Mouse (Mus musculus) thymus, postnatal 0 days (tissue): ENCODE data around the gene Slc16a12. TPM values are rescaled to one million over a fixed set of nuclear protein-coding genes. Genes with fewer than 3 reads are reported as not detected.

Experiments
- DNase-seq: peaks from one replicate; pipeline ENCODE4 v3.0.0-alpha.2; 2015; ENCODE audit warnings: low spot score
- polyA plus RNA-seq: library from polyadenylated mRNA; unstranded; fragments of >200 nt; fragmentation: Nextera tagmentation; extraction: Ambion mirVana; gene quantifications from 2 replicates; pipeline ENCODE4 v1.2.1, GENCODE M21; 2015

Gene Slc16a12
- polyA plus RNA-seq, 1 experiment from 2014 or later: 0.23 TPM

DNA sequence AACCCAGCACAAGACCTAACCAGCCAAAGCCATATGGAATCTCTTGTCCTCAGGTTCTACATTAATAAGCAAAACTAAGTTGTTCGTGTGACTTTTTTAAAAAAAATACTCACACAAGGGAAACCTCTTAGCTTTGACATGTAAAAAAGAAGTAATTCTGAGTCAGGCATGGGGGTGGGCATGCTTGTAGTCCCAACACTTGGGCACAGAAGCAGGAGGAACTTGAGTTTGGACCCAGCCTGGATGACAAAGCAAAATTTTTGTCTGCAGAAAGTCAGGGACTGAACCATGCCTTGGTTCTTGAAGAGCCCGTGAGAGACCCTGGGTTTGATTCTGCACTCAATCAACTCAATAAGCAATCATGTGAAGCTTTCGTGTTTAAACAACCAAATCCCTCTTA is 17.6 kb downstream of the Slc16a12 start:
- no peak for DNase-seq

DNA sequence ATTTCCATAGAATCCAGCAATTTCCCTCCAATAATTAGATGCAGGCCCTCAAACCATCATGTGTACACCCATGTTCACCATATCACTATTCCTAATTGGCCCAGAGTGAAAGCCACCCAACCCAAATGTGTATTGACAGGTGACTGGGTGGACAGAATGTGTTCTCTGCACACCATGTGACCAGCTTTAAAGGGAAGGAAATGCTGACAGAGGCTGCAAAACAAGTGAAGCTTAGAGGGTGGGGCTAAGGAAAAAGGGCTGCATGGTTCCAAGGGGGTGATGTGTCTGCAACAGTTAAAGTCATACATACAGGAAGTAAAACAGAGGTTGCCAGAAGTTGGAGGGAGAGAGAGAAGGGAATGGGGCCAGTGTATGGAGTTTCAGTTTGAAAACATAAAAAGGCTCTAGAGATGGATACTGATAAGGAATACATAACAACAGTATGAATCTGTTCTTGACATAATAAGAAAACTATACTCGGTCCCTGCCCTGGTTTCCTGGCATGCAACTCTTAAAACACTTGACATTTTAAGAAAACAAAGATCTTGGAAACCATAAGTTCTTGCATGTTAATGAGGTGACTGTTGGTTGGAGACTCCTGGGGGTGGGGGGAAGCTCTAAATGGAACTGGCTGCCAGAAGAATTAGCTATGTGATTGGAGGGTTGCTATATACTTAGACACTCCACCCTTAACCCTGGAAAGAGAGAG is 20.7 kb downstream of the Slc16a12 start:
- peak; percentile 38 for DNase-seq

DNA sequence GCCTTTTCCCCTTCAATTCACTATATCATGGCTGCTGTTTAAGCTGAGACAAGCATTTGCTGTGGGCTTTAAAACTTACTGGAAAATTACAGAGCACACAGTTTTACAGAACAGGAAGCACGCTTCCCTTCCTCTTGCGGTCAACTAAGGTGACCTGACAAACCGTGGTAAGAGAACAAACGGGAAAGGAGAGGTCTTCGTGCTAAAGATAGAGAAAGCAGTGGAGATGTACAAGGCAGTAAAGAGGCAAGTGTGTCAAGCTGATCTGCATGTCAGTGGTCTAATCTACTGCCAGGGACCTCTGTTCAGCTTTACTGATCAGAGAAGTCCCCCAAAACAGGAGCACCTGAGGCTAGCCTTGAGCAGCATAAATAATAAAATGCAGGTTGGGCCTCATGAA is 21.7 kb downstream of the Slc16a12 start:
- DNase-seq: peak; percentile 44

DNA sequence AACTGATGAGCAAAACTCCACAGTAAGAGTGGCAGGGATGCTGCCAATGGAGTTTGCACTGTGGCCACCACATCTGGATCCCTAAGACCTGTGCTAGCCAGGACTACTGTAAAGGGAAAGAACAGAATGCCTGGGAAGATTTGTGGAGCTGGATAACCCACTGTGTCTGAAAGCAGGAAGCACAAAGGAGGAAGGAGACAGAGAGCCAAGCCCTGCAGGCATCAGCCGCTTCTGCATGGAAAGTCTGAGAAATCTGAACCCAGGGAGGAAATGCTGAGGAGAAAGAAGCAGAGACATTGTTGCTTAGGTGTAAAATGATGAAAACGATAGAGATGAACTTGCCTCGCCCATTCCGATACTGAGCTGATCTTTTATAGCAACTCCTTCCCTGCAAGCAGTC is 22.5 kb downstream of the Slc16a12 start:
- no peak for DNase-seq

DNA sequence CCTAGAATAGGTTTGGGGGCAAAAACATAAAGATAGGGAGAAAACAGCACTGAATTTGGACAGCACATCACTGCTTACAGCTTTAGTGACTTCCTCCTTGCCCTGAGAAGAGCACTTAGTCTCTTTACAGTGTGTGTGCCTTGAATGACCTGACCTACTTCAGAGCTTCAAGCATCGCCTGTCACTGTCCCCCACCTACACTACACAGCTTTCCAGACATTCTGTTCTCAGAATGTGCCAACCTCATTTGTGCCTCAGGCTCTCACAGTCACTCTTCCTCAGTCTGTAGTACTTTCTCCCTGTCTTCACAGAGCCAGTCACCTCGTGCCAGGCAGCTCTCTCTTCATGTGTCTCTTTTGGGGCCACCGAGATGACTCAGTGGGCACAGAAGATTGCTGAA is 24.5 kb downstream of the Slc16a12 start:
- DNase-seq: no peak

DNA sequence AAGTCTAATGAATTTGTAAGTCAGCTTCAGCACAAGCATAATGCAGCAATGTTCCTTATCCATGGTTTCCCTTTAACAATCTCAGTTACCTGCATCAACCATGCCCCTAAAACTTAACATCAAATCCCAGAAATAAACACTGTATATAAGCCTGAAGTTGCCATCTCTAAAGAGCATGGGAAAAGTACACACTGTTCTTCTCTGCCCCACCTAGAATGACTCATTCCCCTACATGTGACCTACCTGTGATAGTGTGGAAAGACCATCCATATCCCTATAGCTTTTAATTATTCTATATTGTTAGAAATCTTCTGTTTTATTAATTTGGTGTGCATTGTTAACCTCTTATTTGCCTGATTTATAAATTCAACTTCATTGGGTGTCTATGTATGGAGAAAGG is 27.0 kb downstream of the Slc16a12 start:
- no peak for DNase-seq

DNA sequence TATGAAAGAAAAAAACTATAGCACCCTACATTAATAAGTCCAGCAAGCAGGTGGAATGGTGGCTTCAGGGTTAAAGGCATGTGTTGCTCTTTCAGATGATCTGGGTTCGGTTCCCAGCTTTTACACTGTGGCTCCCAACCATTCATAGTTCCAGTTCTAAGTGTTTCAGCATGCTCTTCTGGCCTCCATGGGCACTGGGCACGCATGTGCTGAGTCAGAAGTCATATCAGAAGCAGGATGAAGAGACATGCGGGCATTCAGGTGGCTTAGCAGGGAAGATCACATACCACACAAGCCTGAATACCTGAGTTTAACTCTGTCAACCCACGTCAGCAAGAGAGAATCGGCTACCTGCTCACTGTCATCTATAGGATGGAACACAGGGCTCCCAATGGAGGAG is 28.1 kb downstream of the Slc16a12 start:
- DNase-seq: no peak

DNA sequence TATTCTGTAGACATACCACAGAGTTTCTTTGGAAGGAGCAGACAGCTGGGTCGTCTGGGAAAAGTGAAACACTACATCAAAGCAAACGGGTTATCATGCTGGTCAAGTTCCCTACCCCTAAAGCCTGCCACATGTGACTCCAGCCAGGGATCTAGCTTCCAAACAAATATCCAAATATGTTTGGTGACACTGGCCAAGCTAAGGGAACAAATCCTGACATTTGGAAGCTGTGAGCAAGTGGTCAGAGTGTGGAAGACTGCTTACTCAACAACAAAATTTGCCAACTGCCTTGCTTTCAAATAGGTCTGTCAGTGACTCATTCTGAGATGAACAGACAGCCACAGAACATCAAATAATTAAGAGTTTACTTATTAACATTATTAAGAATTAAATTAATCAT is 28.6 kb downstream of the Slc16a12 start:
- DNase-seq: no peak

DNA sequence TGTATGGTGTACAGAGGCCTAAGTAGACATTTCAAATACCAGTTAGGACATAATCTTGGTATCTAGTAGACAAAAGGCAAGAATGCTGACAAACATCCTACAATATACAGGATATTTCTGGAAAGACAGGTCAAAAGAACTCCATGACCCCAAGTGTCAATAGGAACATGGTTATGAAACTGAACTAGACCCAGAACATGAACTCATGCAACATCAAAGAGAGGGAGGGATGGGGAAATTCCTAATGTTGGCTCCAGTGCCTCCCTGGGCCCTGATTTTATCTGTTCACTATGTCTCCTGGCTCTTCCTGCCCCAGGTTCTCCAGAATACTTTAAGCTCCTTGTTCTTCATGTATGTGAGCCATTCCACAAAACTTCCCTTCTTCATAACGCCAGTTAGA is 31.2 kb downstream of the Slc16a12 start:
- DNase-seq: no peak

DNA sequence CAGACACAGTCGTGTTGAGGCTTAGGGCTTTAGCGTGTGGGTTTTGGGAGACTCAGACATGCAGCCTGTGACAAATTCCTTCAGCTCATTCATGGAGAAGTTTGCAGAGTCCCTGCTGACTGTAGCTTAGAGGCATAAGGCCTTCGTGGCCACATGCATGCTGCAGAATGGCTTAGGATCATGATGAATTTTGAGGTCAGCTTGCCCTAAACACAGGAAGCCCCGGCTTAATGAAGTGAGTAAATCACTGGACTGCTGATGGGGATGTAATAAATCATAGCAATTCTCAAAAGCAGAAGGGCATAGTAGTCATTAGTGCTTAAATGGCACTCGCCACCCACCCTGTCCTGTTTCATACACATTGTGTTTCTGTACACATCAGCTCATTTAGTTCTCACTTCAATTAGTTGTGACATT is 32.8 kb downstream of the Slc16a12 start:
- DNase-seq: no peak

DNA sequence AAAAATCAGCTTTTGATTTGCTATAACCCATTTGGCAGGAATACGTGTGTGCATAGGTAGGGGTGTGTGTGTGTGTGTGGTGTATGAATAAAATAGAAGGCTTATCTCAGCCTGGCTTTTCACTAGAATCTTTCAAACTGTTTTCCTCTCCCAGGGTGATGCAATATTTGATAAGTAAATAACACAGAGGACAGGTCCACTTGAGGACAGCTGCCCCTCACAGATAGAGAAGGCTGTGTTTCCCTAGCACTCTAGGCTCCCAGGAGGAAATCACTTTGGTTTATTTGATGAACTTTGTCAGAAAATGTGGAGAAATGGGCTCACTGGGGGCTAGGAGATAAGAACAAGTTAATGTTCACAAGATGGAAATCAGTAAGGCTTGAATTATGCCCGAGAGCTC is 35.0 kb downstream of the Slc16a12 start:
- no peak for DNase-seq

DNA sequence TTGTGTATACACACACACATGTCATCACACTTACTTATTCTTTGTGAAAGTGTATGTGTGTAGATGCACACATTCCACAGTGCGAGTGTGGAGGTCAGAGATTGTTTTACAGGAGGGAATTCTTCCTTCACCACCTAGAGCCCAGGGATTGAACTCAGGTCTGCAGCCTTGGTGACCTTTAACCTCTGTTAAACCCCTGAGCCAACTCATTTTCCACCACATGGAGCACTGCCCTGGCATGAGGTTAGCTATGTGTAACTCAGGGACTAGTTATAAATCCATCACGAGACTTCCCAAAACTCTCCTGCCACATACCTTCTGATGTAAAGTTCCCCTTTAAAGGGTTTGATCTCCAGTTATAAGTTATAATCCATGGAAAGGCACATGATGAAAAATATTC is 38.9 kb downstream of the Slc16a12 start:
- no peak for DNase-seq

DNA sequence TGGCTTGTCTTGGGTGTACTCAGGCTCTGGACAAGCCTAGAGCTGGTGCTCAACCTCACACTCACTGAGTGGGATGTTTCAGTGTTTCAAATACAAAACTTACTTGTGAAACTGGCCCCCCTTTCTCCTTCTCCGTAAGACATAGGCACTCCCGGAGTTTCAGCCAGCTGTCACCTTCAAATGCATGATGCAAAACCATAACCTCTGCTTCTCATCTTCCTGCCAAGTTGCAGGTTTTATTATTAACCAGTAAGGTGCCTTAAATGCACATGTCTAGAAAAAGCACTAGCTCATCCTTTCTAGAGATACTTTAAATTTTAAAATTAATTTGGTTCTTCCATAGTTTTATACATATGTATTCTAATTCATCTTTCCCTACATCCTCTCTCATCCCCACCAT is 39.5 kb downstream of the Slc16a12 start:
- no peak for DNase-seq

DNA sequence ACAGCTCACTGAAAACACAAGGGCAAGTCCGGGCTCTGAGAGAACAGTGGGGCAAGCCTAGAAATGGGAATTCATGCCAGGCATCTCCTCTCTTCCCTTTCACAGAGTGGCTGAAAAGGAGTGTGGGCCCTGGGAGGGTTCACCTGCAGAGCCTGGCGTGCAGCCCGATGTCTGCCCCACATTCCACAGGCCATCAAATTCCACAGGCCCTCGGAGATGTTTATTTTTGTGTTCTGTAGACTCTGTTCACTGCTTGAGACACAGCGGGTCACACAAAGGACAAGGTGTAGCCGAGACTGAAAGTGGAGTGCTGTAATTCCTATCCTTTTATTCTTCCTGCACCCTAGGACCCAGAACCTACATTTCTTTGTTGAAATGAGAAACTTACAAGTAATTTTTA is 40.8 kb downstream of the Slc16a12 start:
- no peak for DNase-seq

DNA sequence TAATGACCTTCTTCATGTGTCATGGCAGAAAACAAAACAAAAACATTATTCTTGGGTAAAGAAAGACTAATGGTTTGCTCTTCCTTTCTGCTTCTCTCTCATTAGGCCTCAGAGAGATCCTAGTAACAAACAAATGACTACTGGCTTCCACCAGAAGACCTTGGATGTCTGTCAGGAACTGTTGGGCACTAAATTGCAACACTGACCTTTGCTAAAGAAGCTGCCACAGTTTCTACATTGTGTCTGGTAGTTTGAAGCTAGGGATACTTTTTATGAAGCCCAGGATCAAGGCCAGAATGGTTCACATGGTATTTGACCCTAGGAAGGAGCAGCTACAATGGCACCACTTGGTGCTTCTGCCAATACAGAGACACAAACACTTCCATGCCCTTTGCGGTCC is 41.9 kb downstream of the Slc16a12 start:
- no peak for DNase-seq

DNA sequence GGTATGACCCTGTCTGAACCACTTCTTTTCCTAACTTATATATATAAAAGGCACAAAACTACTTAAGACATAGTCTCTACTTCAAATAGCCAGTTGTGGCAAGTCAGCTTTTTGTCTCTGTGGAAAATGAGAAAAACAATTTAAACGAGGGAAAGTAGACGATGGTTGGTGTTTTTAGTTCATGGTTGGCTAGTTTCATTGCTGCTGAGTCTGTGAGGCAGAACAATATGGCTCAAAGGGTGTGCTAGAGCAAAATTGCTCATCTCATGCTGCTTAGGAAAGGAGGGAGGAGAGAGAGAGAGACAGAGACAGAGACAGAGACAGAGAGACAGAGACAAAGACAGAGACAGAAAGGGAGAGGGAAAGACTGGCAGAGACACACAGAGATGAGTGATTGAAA is 47.8 kb downstream of the Slc16a12 start:
- DNase-seq: no peak

DNA sequence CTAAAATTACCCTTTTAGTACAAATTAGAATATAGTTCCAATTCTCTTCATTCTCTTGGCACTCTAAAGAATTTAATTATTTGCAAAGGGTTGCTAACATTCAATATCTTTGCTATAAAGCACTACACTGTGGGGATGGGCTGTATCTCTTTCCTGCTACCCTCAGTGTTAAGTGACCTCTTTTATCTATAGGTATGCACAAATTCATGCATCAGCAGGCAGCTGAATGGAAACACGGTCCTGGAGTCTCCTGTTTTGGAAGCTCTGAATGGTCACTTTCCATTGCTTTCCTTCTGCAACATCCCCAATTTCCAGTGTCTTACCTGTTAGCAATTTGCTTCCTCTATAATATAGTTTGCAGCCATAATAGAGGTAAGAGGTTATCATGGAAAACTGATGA is 48.2 kb downstream of the Slc16a12 start:
- DNase-seq: no peak

DNA sequence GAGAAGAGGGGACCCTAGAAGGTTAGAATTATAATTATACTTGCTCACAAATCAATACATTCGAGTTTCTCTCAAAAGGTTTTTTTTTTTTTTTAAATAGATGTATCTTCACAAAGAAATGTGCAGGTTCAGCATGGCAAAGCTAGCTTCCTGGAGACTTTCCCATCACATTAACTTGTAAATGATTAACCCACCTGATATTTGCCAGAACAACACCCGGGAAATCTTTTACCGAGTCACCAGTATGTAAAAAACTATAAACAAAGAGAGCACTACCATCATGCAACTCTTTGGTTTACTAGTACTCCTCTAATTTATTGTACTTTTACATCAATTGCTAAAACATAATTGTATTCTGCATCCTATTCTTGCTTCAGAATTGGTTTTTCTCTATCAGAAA is 48.7 kb downstream of the Slc16a12 start:
- DNase-seq: no peak

DNA sequence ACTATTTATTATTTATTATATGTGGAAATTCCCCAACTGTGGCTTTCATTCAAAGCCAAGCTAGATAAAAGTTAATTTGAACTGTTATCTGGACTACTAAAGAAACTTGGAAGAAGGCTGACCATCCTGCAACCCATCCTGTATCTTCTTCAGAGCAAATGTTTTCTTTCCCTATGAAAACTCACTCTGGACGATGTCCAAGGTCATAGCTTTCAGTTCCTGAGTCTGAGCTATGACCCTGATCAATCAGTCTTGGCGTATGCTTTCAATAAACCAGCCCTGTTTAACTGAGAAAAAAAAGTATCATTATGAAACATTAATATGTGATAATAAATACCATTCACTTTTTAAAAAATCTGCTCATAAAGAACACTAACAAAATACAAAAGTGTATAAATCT is 49.6 kb downstream of the Slc16a12 start:
- DNase-seq: no peak

DNA sequence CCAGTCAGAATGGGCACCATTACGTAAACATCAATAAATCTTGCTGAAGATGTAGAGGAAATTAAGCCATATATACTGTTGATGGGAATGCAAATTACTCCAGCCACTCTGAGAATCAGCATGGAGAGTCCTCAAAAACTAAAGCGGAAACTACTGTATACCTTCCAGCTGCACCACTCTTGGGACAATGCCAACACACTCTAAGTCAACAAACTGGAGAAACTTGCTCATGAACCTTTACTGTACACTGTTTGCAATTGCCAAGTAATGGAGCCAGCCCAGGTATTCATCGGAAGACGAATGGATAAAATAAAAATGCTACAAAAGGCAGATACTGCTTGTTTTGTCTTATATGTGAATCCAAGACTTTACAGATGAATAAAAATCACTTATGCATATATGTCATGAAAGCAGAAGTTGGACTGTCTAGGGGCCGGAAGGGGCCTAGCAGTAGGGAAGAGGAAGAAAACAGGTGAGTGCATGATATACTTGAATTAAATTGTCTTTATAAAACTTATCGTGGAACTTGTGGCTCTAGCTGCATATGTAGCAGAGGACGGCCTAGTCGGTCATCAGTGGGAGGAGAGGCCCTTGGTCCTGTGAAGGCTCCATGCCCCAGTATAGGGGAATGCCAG is 50.6 kb downstream of the Slc16a12 start:
- DNase-seq: no peak

DNA sequence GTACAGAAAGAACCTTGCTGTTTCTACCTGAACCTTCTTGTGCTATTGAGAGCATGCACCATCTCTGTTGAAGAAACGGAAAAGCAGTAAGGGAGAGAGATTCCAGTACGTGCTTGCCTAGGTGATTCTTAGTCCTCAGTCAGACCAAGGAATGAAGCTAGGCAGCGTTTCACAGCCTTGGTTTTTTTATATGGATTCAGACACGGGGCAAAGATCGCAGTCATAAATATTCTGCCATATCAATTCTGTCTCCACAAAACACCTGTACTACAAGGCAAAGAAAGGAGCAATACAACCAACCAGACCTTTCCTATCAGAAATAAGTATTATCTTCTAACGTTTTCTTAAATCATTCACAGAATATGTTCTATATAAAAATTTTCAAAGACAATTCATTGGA is 55.7 kb downstream of the Slc16a12 start:
- DNase-seq: no peak

DNA sequence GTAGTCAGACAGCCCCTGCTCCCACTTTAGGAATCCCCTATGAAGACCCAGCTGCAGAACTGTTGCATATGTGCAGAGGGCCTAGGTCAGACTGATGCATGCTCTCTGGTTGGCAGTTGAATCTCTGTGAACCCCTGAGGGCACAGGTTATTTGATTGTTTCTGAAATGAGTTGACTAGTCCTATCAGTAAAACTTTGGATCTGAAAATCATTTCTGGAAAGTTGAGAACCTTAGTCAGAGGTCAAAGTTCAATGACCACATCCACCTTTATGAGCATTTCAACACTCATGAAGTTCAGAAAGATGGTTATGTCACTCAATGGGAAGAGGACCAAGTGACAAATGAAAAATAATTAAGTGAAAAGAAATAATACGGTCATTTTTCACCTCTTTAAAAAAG is 61.6 kb downstream of the Slc16a12 start:
- no peak for DNase-seq

DNA sequence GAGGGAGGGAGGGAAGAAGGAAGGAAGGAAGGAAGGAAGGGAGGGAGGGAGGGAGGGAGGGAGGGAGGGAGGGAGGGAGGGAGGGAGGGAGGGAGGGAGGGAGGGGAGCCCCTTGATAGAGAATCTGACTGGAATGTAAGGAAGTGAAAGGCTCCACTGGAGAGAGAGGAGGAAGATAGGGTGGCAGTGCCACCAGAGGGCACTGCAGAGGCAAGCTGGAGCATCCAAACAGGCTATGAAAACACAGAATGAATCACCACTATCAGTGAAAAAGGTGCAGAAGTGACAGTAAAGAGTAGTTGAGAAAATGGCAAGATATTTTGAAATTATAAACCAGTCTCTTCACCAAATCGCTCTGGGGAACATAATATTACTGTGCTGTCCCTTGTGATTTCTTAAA is 62.2 kb downstream of the Slc16a12 start:
- DNase-seq: peak; percentile 19

DNA sequence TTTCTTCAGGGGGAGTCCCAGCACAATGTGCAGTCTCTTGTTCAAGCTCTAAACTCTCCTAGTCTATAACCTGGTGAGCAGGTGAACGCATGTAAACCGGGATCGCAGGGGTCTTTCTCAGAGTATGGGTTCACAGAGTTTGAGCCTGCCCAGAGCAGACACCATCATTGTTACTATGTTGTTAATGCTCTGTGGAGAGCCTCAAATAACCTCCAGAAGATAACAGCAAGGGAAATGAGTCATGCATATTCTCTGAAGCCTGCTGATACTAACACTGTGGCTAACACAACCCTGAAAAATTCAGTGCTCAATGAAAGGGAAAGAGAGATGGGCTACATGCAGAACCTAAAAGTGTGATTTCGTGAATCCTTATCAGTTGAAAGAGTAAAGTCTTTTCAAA is 68.7 kb downstream of the Slc16a12 start:
- no peak for DNase-seq
